Mouse (Mus musculus): ENCODE results near the gene Fgb.
A peak's percentile ranks its signal among the peaks of the same experiment; 100 is the strongest.

Fgb gene

GRCm38 (mm10) chr3:83025475-83026301, 24.0 kb downstream of the Fgb start, which contains the start of gene Fga:
Gene Fga, plus strand, starts transcription at chr3:83026076.
- DNase-seq: peak; percentile 68

DNA sequence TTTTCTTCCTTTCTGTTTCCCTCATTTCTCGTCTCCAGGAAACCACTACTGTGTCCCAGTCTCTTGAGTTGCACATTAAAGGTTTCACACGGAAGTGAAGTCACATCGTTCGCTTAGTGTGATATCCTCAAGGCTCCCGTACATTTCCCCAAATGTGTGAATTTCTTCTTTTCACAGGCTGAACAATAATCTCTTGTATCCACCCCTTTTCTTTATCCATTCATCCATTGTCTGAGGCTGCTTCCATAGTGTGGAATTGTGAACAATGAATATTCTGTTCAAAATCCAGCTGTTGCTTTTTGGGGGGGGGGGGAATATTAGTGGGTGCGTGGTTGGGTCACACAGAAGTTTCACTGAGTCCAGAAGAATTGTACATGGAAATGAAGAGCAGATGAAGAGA, 24.6 kb downstream of the Fgb start:
- peak; percentile 9 for DNase-seq

GRCm38 (mm10) chr3:83021176-83021575, 28.5 kb downstream of the Fgb start:
- peak; percentile 51 for DNase-seq

DNA sequence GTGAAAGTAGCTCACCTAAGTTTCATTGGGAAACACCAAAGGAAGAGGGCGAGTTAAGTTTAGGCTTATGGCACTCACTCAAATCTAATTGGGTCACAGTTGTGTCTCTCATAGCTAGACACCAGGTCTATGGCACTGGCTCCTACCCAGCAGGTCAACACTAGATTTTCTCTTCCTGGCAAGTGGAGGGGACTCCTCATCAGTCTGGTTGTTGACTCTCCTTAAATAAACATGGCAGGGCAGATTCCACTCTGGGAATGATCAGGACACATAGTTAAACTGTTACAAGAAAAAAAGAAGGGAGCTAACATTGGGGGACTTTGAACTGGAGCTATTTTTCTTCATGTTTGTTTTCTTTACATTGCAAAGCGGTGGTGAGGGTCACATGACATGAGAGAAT, 29.3 kb downstream of the Fgb start:
- DNase-seq: no peak

DNA sequence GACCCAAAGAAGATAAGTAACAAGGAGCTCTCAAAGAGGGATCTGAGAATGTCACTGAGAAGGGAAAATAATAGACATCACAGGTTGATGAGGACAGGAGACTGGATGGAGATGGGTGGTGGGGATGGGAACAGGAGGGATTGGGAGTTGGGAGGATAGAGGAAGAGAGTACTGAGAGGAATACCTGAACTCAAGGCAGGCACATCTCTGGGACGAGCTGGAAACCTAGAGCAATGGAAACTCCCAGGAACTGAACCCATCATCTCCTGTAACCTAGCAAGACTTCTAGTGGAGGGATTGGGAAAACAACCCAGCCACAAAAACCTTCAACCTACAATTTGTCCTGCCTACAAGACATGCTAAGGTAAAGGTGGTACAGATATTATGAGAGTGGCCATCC, 33.4 kb downstream of the Fgb start:
- peak; percentile 33 for DNase-seq

DNA sequence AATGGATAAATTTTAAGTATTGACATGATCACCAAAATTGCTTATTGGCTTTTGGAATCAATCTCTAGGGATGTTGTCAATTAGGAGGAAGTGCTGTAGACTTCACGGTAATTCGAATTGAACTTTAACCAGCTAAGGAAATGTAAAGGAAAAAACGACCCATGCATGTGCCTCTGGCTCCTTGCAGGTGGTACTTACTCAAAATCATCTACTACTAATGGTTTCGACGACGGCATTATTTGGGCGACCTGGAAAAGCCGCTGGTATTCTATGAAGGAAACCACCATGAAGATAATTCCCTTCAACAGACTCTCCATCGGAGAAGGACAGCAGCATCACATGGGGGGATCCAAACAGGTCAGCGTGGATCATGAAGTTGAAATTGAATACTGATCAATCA, 35.7 kb downstream of the Fgb start:
- peak; percentile 80 for DNase-seq

GRCm38 (mm10) chr3:83012636-83013035, 37.0 kb downstream of the Fgb start:
- DNase-seq: peak; percentile 87

DNA sequence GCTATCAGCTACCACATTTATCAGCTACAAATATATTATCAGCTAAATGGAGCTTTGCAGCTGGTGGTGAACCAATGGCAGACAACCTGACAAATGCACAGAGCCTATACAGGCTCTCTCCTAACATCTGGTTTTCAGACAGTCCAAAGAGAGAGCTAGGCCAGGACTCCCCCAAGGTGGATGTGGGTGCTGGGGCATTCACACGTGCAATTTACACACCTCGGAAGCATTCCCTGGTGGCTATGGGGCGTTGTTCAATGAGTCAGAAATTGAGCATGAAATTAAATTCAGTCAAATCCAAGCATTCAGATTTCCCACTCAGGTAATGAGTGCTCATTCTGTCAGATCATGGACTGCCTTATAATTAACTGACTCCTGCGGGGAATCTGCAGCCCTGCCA, 38.1 kb downstream of the Fgb start:
- DNase-seq: peak; percentile 71

DNA sequence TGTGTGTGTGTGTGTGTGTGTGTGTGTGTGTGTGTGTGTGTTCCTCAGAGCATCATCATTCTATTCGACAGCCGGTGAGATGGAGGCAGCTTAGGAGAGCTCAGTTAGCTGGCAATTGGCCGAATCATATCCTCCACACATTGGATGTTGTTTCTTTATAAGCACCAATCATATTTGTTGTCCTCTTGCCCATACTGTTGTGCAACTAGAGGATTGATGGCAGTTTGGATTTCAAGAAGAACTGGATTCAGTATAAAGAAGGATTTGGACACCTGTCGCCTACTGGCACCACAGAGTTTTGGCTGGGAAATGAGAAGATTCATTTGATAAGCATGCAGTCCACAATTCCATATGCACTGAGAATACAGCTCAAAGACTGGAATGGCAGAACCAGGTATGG, 38.5 kb downstream of the Fgb start:
- DNase-seq: peak; percentile 3

- no peak for DNase-seq
Observed at GRCm38 (mm10) chr3:83010291-83010690, 39.4 kb downstream of the Fgb start.

- DNase-seq: peak; percentile 67
Observed at GRCm38 (mm10) chr3:83007557-83007956, 42.1 kb downstream of the Fgb start, which contains the start of gene Fgg. Gene Fgg, plus strand, starts transcription at chr3:83007724.

DNA sequence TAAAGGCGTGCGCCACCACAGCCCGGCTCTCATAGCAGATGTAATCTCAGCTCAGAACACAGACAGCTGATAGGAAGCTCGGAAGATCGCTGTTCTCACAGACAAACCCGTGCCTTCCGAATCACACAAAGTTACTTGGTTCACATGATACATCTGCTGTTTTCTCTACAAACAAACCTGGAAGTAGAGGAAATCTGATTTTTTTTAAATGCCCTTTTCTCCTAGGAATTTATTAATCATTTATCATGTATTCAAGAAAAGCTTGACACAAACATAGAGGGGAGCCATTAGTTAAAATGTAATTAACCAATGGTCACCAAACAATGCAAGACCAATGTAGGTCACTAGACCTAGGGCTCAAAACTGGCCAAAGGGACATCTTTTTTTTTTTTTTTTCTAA, 44.9 kb downstream of the Fgb start:
- no peak for DNase-seq

DNA sequence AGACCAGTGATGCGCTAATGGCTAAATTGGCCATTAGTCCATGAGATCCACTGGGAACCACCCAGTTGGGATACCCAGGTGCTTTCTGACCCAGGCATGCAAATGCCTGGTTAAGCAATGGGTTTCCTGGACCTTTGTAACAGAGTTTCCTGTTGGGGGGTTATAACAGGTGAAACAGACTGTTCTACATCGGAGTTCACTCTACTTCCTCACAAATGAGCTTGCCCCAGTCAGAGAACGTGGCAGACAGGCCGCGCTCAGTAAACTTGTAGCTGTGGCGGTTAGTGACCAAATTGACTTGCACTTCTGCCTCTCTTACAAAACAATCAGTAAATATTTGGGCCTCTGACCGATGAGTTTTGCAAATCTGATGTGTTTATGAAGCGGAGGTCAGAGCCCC, 46.6 kb downstream of the Fgb start:
- DNase-seq: peak; percentile 73

GRCm38 (mm10) chr3:83002191-83002590, 47.5 kb downstream of the Fgb start:
- DNase-seq: peak; percentile 65

DNA sequence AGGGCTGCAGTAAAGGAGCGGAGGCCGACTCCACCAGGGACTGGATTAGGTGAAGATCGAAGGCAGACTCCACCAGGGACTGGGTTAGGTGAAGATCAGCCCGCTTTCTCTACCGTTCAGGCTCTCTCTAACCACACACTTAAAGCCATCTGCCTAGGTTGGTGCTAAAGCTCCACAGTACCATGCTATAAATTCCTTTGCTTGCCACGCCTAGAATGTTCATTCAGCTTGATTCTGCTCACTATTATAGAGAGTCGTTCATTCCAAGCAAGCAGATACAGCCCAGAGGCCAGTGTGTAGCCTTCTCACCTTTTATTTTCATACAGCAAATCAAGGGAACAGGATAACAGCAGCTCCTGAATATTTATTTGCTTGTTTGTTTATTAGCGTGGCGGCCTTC, 49.7 kb downstream of the Fgb start:
- DNase-seq: peak; percentile 51

DNA sequence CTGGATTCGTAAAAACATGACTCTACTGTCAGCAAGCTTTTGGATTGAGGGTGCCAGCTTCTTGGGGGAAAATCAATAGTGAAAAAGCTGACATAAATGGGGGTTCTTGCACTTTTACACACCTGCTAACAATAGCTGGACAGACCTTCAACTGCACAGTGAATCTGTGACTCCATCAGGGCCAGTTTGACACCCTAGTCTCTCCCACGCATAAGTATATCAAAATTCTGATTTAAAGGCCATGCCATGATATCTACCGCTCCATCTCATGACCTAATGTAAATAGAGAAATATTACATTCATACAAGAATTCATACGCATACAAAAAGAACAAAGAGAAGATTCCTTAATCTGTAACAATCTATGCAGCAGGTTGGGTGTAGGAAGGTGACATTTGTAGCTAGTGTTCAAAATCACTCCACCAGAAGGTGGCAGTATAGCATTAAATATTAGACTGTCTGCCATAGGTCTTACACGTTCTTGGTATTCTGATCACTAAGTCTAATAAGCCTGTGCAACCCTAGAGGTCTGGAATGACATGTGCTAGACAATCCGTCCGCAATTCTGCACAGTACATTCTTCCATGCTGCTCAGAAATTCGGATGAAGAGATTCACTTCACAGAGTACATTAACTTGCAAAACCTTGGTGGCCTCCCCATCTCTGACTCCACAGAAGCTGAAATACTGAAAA, 50.7 kb downstream of the Fgb start:
- DNase-seq: peak; percentile 78

GRCm38 (mm10) chr3:82996656-82997055, 53.0 kb downstream of the Fgb start:
- DNase-seq: peak; percentile 28

- peak; percentile 92 for DNase-seq
Observed at GRCm38 (mm10) chr3:82995368-82995767, 54.3 kb downstream of the Fgb start.

GRCm38 (mm10) chr3:82992956-82993355, 56.7 kb downstream of the Fgb start:
- peak; percentile 67 for DNase-seq

GRCm38 (mm10) chr3:82991963-82992362, 57.7 kb downstream of the Fgb start:
- DNase-seq: peak; percentile 80
